Mouse (Mus musculus) spleen, adult 18-20 months (tissue): ENCODE data around the gene Itga1.

Experiments
- DNase-seq, 2 experiments: peaks; one replicate each; pipeline ENCODE4 v3.0.0; 2022; ENCODE audit warnings: mixed read lengths in 2 of 2

The Itga1 gene

DNA sequence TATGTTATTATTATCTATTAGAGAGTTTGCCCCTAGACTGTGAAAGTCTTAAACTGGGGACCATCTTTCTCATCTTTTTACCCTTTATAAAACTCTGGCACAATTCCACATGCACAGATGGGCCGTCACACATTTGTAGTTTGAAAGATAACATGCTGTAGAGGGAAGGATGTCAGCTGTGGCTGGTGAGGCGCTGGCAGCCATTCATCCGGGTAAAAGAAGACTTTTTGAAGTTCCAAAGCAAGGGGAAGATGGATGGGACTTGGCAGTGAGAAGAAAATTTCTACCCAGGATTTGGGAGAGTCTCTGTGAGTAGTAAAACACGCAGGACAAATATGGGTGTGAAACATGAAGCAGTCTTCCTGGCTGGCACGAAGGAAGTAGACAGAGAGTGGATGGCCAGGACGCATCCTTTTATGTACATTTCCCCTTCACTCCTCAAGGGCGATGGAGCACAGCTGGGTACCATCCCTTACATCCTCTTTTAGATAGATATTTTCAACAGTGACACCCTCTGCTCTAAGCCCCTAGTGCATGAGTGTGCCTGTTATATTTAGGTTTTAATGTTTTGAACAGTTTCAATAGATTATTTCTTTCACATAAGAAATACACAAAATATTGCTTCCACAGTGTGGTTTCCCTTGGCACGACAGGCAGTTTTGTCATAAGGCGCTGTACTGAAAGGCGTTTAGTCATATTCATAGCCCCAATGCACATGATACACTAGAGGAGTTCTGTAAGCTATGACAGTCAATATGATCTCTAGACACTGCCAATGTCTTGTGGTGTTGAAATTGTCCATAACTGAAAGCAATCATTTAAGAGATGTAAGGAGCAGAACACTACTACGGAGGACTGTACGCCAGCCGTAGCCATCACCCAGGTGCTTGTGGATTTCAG lies 50.9 kb downstream of the Itga1 start:
- no peak for DNase-seq

DNA sequence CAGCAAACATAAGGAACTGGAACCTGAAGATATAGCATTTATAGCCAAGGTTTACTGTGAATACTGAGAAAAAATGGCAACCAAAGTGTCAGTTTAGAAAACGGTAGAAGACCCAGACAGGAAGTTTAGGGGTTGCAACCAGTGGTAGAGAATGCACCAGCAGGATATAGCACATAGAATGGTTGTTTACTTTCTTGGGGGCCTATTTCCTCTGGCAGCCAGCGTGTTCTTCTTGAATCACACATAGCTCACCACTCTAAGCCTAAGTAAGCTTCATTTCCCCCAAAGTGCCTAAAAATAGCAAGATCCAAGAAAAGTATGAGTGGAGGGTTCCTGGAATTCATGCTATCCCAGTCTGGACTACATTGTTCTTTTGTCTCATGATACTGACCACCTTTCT lies 59.1 kb downstream of the Itga1 start:
- DNase-seq: no peak

DNA sequence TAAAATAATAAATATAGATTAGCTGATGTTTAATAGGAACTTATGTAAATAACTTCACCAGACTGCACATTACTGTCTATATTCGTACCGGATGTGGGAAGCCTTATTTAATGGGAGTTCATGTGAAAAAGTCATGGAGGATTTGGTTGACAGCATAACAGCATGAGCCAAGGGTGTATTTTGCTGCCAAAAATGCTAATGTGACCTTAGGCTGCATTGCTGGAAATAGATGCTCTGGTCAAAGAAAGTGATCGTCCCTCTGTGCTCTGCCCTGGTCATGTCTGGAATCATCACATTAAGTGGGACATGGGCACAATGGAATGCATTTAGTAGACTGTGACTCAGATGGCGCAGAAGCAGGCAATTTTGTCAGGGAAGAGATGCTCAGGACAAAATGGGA lies 64.5 kb downstream of the Itga1 start:
- DNase-seq: no peak

DNA sequence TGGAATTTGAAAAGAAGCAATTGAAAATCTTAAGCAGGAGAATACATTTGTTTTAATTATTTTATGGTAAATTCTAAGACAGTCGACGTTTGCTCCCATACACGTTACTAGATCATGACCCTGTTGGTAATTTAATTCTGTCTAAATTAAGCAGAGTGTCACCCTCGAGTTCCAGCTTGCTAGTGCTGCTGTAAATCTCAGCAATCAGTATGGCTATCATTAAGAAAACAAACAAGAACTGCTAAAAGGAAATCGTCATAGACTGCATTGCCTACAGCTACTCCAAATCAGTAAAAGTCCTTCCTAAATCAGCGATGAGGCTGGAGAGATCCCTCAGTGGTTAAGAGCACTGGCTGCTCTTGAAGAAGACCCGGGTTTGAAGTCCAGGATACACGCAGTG lies 66.4 kb downstream of the Itga1 start:
- DNase-seq: no peak

DNA sequence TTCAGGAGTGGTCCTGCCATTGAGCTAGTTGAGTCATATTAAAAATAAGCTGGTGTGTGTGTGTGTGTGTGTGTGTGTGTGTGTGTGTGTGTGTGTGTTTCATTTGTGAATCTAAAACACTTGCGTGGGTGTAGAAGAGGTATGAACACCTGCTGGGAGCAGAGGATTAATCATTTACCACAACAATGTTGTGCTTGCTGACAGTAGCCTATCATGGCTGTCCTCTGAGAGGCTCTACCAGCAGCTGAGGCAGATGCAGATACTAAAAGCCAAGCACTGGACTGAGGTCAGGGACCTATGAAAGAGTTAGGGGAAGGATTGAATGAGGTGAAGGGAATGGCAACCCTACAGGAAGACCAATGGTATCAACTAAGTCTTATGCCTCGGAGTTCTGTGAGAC lies 68.6 kb downstream of the Itga1 start:
- no peak for DNase-seq

DNA sequence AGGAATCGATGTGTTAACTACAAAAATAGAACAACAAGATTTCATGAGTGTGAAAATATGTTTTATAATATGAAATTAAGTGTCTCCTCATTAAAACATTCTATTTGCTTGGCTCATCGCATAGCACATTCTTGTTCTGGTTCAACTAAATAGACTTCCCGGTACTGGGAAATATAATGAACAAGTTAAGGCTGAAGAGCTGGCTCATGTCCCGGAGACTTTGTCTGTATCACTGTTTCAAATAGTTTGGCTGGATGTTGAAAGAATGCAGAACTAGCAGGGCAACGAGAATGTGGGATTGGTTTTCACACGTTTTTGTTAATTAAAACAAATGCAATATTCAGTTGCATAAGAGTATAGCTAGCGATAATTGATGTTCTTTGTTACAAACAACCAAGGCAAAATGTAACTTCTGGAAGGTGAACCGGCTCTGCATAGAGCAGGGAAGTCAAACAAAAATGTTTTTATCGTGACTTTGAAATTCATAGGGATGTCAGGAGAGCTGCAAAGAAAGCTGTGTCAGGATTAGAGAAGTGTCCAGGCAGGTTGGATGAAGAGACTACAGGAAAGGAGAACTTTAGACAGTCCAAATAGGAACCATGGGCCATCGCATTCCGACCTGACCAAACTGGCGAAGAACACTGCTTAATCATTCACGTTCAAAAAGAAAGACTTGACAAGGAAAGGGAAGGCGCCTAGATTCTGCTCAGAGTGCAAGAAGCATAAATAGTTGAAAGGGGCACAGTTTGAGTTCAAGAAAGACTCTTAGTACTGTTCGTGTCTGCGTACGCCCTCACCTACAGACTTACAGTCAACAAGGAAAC lies 70.4 kb downstream of the Itga1 start:
- no peak for DNase-seq

DNA sequence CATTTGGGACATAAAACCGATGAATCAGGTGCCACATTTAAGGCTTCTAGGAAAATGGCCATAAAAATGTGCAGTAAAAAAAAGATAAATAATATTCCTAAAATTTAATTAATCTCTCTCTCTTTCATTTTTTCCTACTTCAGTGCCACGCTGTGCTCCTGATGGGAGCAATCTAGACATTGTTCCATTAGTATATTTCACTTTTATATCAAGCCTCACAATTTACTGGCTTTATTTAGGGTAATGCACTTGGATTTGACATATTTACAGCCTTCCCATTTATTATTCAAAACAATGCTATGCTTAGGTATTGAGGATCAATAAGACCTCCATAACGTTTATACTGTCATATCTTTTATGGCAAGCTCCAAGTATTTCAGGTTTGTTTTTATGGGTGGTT lies 76.4 kb downstream of the Itga1 start:
- no peak for DNase-seq

DNA sequence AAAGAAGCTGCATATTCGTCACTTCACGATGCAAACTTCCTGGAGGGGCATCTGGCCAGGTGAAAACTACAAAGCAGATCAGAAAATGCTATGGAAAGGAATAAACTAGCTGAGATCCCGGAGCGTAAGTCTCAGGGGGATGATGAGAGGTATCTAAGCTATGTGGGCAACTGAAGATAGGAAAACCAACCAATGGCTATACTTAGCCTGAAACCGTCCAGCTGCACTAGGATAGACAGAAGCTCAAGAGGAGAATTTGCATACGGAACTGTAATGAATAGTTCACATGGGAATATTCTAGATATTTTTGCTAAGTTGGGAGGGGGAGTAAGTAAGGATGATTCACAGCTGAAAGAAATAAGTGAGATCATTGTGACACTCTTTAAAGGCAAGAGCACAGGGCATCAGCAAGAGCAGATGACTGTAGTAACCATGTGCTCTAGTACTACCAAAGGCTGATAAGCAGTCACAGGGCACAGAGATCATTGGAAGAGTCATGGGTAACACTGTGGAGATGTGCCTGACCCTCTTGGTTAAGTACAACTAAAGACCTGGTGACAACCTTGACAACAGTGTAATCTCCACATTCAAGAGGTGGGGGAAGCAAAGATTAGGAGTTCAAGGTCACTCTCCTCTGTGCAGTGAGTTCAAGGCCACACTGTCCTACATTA lies 79.5 kb downstream of the Itga1 start:
- DNase-seq: no peak

DNA sequence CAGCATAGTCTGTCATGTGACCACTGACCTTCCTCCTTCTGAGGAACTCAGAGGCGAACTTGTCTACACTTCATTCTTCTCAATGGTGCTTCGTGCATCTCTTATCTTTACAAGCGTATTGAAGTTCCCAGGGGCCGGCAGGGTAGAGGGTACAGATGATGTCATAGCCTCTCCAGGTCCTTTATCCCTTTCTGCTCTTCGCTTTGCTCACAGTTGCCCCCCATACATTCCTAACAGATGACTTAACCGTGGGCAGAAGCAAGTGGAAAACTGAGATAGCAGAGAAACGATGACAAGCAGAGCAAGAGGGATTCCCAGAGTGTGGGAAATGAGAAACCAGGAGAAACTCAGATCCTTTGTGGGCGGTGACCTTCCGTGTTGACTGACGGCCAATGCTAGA lies 80.4 kb downstream of the Itga1 start:
- no peak for DNase-seq

DNA sequence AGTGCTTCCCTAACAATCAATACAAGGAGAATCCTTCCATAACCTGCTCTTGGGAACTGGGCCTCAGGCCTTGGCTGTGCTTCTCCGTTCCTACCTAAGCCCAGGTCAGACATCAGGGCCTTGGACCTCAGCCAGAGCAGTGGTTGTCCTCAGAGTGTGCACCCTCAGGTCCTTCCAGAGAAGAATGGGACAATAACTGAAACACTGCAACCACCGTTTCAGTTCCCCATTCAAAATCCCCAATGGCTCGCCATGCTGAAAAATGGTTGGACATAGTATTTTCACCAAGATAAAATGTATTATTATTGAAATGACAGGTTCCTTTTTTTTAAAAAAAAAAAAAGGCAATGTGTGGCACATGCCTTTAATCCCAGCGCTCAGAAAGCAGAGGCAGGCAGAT lies 81.0 kb downstream of the Itga1 start:
- no peak for DNase-seq

DNA sequence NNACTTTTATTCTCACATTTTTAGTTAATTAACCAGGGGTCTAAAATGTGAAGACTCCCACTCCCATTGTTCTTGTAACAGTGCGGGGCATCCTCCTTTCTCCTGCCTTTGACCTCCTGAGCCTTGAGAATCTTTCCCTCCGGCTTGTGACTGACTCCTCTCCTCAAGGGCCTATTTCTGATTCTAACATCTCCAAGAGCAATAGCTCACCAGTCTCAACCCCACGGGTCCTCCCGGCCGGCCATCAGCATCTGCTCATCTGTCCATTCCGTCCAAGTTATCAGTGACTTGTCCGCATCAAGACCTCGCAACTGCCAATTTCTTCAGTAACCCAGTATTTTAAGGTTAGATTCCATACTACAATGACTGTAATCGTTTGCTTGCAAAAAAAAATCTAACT lies 84.2 kb downstream of the Itga1 start:
- no peak for DNase-seq

DNA sequence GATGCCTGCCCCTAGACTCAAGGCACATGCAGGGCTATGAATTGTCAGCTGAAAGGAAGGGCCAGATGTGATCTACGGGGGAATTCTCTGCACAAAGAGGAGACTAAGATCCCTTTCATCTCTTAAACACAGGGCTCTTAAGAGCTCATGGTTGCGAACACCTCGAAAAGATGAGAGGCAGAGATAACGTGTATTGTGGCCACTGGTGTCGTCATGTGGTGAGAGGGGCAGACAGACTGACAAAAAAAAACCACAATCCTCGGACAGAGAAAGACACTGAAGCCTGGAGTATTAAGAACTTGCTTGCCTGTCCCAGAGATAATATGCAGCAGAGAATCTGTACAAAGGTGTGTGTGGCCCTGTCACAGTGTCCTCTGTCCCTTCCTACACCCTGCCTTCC lies 90.2 kb downstream of the Itga1 start:
- no peak for DNase-seq

DNA sequence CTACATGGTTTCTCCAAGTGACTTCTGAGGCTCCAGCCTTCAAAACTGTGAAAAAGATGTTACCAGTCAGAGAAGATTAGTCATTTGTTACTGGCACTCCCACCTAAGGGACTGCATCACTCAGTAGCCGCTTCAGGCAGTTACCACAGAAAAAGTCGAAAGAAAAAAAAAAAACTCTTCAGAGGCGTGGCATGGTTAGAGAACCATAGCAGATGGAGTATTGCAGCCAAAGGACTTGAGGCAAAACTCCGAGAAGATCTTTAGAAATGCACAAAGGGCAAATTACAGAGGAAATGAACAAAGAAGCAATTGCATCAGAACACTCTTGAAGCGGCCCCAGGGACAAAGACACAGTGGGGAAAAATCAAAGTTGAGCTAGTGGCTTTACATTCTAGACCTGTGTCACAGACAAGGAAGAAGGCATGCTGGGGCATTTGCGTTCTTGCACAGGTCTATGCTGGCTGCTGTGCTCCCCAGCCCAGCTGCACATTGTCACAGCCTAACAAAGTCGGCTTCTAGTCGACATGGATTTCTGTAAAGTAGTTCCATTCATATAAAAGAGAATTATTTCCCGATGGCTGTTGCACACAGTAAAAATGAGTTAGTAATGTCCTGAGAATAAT lies 95.4 kb downstream of the Itga1 start:
- no peak for DNase-seq

DNA sequence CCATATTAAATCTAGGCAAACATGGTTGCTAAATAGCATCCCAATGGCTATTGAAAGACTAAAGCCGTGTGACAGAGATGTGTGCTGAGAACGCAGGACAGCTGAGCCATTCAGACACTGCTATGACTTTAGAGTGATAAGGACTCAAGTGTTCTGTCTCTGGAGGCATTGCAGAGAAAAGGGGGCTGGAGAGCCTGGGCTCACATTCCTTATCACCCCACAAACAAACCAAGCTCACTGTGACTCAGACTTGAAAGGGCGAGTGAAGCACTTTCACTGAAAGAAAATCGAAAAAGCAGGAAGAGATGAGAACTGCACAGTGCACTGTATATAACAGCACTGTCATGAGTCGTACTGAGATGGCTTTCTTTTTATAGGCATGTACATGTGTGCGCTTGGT lies 96.4 kb downstream of the Itga1 start:
- no peak for DNase-seq

DNA sequence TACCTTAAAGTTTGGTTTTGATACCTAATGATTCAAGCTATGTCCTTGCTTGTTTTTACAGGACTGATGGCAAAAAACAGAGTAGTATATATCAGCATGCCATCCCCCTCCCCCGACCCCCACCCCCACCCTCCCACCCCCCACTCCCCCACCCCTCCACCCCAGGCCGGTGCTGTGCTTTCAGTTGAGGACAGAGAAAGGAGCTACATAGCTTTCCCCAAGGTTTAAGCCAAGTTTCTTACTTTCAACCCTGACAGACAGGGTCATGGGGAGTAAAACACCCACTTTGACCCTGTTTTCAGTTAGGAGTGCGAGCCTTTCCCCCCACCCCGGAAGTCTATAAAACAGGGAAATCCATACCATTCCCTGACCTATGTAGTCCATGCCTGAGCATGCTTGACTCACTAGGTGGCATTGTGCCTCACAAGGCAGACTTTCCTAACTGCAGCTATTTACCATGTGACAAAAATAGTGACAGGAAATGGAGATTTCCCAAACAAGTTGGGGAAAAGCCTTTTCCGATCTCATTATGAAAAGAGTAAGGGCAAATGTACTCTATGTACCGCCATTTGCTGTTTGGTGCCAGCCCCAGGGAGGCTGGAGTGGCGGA lies 98.2 kb downstream of the Itga1 start:
- no peak for DNase-seq

DNA sequence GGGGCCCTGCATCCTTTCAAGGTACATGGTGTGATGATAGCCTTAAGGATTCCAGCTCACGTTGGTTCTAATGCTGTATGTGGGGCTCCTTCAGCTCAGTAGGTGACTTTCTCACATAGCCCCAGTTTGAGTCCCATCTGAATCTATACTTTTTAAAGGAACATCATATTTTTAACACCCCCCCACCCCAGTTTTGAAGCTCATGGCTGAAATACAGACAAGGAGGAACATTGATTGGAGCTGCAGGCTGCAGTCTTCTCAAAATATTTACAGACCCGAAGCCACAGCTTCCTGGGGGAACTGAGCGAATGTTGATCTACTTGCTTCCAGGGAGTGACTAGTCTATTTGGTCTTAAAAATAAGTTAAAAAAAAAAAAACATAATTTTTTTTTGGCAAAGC lies 98.9 kb downstream of the Itga1 start:
- DNase-seq: no peak

DNA sequence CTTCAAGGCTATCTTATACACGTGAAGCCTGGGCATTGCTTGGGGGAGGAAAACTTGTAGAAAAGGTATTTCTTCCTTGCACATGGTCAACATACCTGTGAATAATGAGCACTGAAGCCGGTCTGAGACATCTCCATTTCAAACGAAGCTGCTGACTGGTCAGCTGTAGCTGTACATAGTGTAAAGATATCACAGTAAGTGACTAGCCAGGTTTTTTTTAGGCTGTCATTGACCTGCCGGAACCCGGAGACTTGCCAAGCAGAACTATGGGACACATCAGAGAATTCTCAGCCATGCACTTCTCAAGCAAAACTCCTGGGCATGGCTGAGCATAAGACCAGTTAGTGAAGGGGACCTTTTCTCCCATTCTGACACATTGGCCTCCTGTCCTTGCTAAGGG lies 99.6 kb downstream of the Itga1 start:
- DNase-seq: no peak

DNA sequence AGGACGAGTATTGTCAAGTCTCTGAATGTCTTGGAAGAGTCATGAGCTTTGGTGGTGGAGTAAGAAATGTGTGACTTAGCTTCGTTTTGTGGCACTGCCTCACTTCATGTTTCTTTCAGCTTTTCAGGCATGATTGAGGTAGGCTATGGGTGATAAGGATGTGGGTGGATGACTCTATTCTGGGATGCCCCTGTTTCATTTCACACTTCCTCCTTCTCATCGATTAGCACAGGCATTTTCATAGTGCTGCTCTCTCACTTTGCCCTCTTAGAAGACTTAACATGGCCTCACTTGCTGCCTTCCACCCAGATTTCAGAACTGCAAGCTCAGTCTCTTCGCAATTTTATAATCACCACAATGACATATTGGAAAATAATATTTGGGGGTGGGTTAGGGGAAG lies 102.2 kb downstream of the Itga1 start:
- DNase-seq: no peak

DNA sequence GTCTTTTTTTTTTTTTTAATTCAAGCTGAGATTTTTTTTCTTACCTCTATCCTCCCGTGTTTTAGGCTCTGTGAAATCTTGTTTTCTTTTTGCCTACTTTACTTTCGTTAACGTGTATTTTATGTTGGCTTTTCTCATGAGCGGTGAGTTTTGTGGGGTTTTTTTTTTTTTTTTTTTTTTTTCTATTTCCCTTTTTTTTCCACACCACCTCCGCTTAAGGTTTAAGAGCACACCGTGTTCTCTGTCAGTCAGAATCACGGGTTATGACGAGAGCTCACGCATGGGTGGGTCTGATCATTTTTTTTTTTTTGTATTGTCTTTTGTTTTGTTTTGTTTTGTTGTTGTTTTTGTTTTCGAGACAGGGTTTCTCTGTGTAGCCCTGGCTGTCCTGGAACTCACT lies 103.7 kb downstream of the Itga1 start:
- no peak for DNase-seq

DNA sequence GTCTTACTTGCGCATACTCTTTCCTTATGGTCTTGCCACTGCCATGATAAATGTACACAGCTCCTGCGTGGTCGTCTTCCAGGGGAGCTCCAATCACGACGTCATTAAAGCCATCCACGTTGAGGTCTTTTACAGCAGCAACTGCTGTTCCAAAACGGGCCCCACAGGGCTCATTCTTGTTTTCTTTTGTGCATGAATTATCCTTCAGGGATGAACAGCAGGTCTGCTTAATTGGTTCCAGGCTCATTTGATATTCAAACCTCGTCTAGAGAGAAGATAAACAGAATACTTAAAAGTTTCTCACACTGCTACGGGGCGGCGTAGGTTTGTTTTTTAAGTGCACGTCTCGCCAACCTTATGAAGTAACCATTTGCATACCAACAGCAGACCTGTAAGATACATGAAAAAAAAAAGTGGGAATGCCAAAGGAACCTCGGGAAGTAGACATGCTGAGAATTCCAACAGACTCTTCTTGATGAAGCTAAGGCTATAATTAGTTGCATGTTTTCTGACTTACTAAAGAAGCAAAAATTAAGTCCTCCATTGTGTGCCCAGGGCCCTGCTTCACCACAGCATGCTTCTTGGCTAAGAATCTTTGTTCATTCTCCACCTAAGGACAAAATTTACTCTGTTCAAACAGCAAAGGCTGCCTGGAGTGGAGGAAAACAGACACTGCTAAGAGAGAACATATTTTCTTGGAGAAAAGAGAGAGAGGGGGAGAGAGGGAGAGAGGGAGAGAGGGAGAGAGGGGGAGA lies 109.3 kb downstream of the Itga1 start:
- no peak for DNase-seq

DNA sequence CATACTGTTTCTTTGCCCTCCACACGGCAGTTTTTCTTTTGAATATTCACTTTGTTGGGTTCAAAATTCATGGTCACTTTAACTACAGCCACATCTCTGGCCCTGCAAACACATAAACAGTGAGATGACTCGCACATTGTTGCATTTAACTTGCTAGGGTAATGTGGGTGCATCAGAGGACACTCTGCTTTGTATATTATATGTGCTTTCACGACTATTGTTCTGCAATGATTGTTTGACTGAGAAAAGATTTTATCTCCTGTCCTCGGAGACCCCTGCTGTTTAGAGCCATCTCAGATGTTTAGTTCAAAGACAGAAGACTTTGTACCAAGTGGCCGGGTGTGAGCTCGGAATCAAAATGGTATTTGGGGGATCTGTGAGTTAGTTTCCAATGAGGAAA lies 114.1 kb downstream of the Itga1 start:
- no peak for DNase-seq

DNA sequence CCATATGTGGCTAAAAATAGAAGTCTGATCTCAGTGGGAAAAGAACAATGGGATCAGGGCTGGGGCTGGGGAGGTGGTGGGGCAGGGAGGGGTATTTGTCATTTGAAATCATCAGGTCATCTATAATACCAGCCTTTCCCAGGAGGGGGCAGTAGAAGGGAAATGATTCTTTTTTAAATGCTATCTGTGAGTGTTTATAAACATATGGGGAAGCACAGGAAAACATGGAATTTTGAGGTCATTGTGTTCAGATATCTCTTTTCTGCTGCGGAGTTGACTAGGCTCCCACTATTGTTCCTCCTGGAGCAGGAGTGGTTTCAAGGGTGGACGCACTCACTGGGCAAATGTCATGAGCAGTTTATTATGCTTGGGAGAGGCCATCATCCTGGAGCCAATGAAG lies 114.6 kb downstream of the Itga1 start:
- DNase-seq: peak in 1 of 2 experiments; percentile 23
